Mouse (Mus musculus): ENCODE results near the gene Bpnt1.

DNA sequence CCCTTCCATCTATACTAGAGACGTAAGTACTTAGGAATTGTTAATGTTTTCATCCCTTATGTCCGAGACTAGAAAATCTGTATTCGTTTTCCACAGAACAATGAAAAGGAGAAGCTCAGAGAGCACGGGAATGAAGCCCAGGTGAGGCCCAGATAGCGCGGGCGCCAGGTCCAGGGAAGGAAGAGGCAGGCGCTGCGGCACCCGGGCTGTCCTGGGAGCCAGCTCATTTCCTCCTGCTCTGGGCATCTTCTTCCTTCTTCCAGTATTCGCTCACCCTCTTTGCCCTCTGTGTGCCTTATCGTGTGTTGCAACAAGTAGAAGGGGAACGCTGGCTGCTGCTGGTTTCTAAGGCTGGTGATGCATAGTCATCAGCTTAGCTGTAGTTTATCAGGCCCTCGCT lies 17.8 kb downstream of the Bpnt1 start:
- no peak for TF ChIP-seq CTCF (IDR thresholded peaks at IDR 0.05; ENCODE audit: low read depth)
- TF ChIP-seq EP300 (optimal IDR thresholded peaks at IDR 0.05) = no peak
